Mouse (Mus musculus) c-Kit-positive CD71-positive TER-119-negative erythroid progenitor cells, embryonic 14.5 days (primary cell): ENCODE measurements around the gene Pnpt1.
A peak's percentile ranks its signal among the peaks of the same experiment; 100 is the strongest.

Experiments
- DNase-seq: peaks from one replicate; pipeline ENCODE4 v3.0.0-alpha.2; 2013; ENCODE audit warnings: low read depth

Gene Pnpt1

DNA sequence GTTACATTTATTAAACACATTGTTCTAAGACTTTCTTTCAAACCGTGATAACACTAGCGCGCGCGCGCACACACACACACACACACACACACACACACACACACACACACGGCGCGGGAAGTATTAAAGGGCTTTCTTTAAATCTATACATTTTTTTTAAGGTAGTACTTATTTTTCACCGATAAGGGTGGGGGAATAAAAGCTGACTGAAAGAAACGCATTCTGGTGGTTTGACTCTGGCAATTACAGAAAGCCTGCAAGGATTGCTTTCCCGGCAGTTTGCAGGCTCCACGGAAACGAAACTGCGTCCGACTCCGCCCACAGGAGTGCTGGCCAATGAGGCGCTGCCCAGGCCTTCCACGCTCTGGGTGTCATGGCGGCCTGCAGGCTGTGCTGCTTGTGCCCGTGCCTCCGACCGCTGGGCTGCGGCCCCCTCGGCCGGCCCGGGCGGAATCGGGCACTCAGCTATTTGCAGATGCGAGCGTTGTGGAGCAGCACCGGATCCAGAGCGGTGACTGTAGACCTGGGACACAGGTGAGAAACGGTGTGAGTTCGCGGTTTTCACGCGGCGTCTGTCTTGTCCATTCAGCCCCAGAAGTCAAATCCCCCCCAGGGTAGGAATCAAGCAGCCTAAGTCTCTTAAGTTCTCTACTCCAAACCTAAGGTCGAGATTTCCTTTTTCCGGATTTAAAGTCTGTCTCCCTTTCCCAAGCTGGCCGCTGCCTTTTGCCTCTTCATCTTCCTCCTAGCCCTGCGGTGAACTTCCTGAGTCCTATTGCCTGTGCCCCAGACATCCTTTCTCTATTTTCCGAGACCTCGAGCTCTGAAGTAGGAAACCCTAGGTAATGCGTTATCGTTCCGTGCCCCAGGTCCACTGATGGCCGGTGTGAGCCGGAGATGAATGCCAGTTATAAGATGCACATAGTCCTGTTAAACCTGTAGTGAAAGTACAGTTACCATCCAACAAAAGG is at the start of gene Pnpt1:
TSS of gene Pnpt1 (plus strand) at position 360 of the 971 bp plus-strand sequence.
- DNase-seq = peak; percentile 90

GRCm38 (mm10) chr11:29092403-29092802 is 38.1 kb upstream of the Pnpt1 start:
- no peak for DNase-seq

DNA sequence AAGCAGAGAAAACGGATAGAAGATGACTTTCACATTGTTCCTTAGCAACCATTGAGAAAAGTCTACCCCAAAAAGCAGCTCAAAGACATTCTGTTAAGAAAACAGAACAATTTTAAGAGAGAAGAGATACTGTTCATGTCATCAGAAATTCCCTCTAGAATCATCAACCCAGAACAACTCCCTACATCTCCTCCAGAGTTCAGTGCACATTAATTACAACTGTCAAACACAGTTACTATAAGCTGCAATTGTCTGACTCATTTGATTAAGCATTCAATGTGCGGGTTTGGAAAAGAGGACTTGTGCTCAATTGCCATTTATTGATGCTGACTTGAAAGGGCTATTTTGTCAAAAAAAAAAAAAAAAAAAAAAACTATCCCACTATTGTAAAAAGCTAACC is 31.6 kb upstream of the Pnpt1 start:
- no peak for DNase-seq

DNA sequence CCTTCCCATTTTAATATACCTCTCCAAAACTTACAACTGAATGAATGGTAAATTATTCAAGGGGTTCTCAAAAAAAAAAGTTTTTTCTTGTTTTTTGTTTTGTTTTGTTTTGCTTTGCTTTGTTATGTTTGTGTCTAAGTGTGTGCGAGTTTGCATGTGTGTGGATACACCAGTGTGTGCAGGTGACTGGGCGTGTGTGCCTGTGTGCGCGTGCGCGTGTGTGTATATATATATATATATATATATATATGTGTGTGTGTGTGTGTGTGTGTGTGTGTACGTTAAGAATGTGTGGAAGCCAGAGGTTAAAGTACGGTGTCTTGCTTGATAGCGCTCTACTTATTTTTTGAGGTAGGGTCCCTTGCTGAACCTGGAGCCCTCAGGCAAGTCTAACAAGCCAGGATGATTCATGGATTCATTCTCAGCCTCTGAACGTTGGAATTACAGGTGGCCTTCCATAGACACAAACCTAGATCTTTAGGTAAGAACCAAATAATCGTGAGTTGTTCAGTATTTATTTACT is 621 bp upstream of the Pnpt1 start:
- no peak for DNase-seq

DNA sequence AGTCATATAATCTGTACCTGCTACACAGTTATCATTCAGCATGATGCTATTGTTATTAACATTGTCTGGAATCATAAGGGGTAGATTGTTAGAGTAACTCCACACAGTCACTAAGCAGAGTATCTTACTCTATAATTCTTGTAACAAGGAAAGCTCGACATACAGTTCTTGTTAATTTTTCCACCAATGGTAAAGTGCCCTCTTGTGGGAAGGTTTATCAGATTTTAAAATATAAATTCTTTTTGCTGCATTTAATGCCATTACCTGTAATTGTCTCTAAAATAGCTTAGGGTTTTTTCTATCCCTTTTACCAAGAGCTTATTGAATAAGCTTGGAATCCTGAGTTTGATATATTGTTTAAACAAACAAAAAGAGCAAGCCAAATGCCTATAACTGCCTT is 10.1 kb downstream of the Pnpt1 start:
- DNase-seq = no peak

- no peak for DNase-seq
Observed at GRCm38 (mm10) chr11:29148901-29149300, 18.4 kb downstream of the Pnpt1 start.

DNA sequence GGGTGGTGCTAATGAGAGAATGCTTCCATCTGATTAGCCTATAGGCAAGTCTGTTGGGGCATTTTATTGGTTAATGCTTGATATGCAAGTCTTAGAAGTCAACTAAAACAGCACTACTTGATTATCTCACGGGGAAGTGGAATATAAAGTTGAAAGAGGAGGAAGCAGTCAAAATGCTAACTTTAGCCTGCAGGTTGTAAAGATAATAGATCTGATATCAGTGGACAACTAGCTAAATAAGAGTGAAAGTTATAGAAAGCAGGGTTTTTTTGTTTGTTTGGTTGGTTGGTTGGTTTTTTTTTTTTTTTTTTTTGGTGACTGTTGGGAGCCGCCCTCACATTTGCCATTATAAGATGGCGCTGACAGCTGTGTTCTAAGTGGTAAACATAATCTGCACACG is 33.0 kb downstream of the Pnpt1 start:
- no peak for DNase-seq

GRCm38 (mm10) chr11:29171959-29172391 is 41.4 kb downstream of the Pnpt1 start:
- DNase-seq = peak; percentile 59

GRCm38 (mm10) chr11:29172563-29173124 is 42.1 kb downstream of the Pnpt1 start, which contains the start of gene Ppp4r3b:
TSS of gene Ppp4r3b (plus strand) at chr11:29172890.
- DNase-seq = peak; percentile 94

- DNase-seq = peak; percentile 45
Observed at GRCm38 (mm10) chr11:29173125-29173631, 42.6 kb downstream of the Pnpt1 start.

- no peak for DNase-seq
Observed at GRCm38 (mm10) chr11:29173706-29174436, 43.3 kb downstream of the Pnpt1 start.

GRCm38 (mm10) chr11:29179319-29179718 is 48.8 kb downstream of the Pnpt1 start:
- no peak for DNase-seq

DNA sequence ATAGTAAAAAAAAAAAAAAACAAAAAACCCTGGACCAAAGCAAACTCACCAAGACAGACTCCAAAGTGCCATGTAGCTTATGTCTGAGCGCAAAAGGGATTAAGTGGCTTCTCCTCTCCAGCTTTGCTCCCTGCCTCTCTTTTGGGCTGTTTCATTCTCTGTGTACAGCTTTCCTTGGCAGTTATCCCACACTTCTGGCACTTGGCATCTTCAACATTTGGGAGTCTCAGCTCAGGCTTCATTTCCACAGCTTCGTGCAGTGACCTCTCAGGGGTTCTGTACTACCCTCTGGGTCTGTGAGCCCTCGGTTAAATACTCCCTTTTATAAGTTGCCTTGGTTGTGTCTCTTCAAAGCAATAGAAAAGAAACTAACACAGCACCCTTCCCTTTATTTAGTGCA is 50.1 kb downstream of the Pnpt1 start:
- no peak for DNase-seq

DNA sequence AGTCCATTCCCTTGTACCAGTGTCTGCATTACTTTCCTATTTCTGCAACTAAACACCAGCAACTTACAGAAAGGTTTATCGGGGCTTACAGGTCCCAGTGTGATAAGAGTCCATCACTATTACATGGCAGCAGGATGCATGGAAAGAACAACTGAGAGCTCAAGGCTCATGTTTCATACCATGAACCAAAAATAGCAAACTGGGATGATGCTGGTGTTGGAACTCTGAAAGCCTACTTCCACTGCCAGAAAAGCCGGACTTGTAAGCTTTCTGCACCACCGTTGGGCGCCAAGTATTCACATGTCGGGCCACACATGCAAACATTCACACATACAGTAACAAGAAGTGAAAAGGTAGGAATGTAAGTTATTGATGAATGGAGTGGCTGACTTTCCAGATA is 51.2 kb downstream of the Pnpt1 start:
- DNase-seq = no peak

- no peak for DNase-seq
Observed at GRCm38 (mm10) chr11:29188981-29189380, 58.4 kb downstream of the Pnpt1 start.

DNA sequence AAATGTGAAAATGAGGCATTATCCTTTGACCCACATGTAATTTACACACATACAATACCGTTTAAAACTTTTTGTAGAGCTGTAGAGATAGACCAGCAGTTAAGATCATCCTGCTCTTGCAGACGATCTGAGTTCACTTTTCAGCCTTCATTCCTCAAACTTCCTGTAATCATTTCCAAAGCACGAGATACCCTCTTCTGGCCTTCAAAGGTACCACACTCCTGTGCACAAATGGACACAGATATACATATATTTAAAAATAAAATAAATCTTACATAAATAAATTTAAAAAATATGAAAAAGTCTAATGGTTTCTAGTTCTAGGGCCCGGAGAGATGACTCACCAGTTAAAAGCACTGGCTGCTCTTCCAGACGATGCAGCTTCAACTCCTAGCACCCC is 73.1 kb downstream of the Pnpt1 start:
- no peak for DNase-seq

GRCm38 (mm10) chr11:29209774-29210173 is 79.2 kb downstream of the Pnpt1 start:
- DNase-seq = no peak
